Mouse (Mus musculus) T-helper 2 cell (primary cell): ENCODE data around the gene Khdc1c.
"Not testable (repeated sequence)": the region's sequence is repeated elsewhere in the genome, so short reads cannot be mapped to it uniquely, and the experiment has no call there.

Experiments
- in situ Hi-C: fragments of 300-600 bp; cut with MboI, MseI; formaldehyde crosslinking; loops from one replicate; pipeline ENCODE4 v1.15.1; 2025; ENCODE audit warnings: high pct_unique_total_duplicates

The Khdc1c gene

GRCm38 (mm10) chr1:21368031-21368430 lies at the start of gene Khdc1c:
Gene Khdc1c (plus strand): TSS chr1:21368331.
- in situ Hi-C loops, result not testable (repeated sequence)

- in situ Hi-C loops, result not testable (repeated sequence)
Measured at GRCm38 (mm10) chr1:21320271-21320670, 47.9 kb upstream of the Khdc1c start.

GRCm38 (mm10) chr1:21321656-21322055 lies 46.5 kb upstream of the Khdc1c start:
- in situ Hi-C loops, result no loop called here

- in situ Hi-C loops, result no loop called here
Measured at GRCm38 (mm10) chr1:21323996-21324574, 44.0 kb upstream of the Khdc1c start.

GRCm38 (mm10) chr1:21324633-21325032 lies 43.5 kb upstream of the Khdc1c start:
- in situ Hi-C loops, result no loop called here

- in situ Hi-C loops, result no loop called here
Measured at GRCm38 (mm10) chr1:21326733-21327132, 41.4 kb upstream of the Khdc1c start.

GRCm38 (mm10) chr1:21331161-21331560 lies 37.0 kb upstream of the Khdc1c start:
- in situ Hi-C loops, result not testable (repeated sequence)

- in situ Hi-C loops, result no loop called here
Measured at GRCm38 (mm10) chr1:21333222-21333973, 34.7 kb upstream of the Khdc1c start.

- in situ Hi-C loops, result loop anchor here (5.0 kb wide), 1 partner anchor 59 kb away; no protein-coding TSS in a partner anchor
Measured at GRCm38 (mm10) chr1:21335836-21336235, 32.3 kb upstream of the Khdc1c start.

GRCm38 (mm10) chr1:21340745-21341144 lies 27.4 kb upstream of the Khdc1c start:
- in situ Hi-C loops, result no loop called here

- in situ Hi-C loops, result no loop called here
Measured at GRCm38 (mm10) chr1:21344253-21344652, 23.9 kb upstream of the Khdc1c start.

- in situ Hi-C loops, result loop anchor here (5.0 kb wide), 1 partner anchor 177 kb away; no protein-coding TSS in a partner anchor
Measured at GRCm38 (mm10) chr1:21344752-21345151, 23.4 kb upstream of the Khdc1c start.

- in situ Hi-C loops, result loop anchor here (5.0 kb wide), 1 partner anchor 182 kb away; no protein-coding TSS in a partner anchor
Measured at GRCm38 (mm10) chr1:21349341-21349740, 18.8 kb upstream of the Khdc1c start, which contains the start of gene Khdc1a. Gene Khdc1a (plus strand): TSS chr1:21349641.

GRCm38 (mm10) chr1:21383256-21383655 lies 15.1 kb downstream of the Khdc1c start, which contains the start of gene Khdc1b:
Gene Khdc1b (plus strand): TSS chr1:21383556.
- in situ Hi-C loops, result no loop called here

GRCm38 (mm10) chr1:21391138-21391671 lies 23.1 kb downstream of the Khdc1c start:
- in situ Hi-C loops, result no loop called here

GRCm38 (mm10) chr1:21402804-21403203 lies 34.7 kb downstream of the Khdc1c start:
- in situ Hi-C loops, result no loop called here

- in situ Hi-C loops, result loop anchor here (5.0 kb wide), 2 partner anchors 565 to 865 kb away; no protein-coding TSS in a partner anchor
Measured at GRCm38 (mm10) chr1:21407266-21407665, 39.1 kb downstream of the Khdc1c start.

GRCm38 (mm10) chr1:21411331-21412196 lies 43.4 kb downstream of the Khdc1c start:
- in situ Hi-C loops, result no loop called here

- in situ Hi-C loops, result no loop called here
Measured at GRCm38 (mm10) chr1:21412197-21412555, 44.0 kb downstream of the Khdc1c start.

GRCm38 (mm10) chr1:21419370-21419769 lies 51.2 kb downstream of the Khdc1c start:
- in situ Hi-C loops, result no loop called here
